Mouse (Mus musculus): ENCODE results near the gene Timm8a2.

DNA sequence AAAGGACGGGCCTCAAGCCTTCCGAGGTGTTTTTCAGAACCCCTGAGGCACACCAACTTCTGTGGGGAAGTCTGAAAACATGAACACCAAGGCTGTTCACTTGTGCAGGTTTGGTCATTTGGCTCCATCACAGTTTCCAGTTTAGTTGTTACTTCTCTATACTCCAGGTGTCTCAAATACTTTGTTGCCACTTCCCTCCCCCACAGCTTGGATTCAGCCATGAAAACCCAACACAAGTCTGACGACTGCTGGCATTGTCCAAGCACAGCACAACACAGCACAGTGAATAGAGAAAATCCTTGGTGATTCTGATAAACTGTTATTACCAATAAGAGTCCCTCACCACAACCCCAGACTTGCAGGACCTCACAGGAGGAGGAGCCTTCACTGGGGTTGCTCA, 42.5 kb downstream of the Timm8a2 start:
- TF ChIP-seq CTCF (IDR thresholded peaks at IDR 0.05; ENCODE audit: low read depth): no peak
- TF ChIP-seq EP300 (IDR thresholded peaks at IDR 0.05; ENCODE audit: low read depth): no peak

All from liver, embryonic 14.5 days (tissue).